Mouse (Mus musculus) left cerebral cortex, postnatal 36 days (tissue): Measurements from ENCODE around the gene Glod4. TPM values are rescaled to one million over a fixed set of nuclear protein-coding genes. Genes with fewer than 3 reads are reported as not detected.

Source experiments
- DNase-seq, 2 experiments: peaks; one replicate each; pipeline ENCODE4 v3.0.0; 2021 to 2022; ENCODE audit warnings: low spot score in 2 of 2, mixed read lengths in 1 of 2
- intact Hi-C: fragments of 180-260 bp; cut with DNase I; formaldehyde crosslinking; loops from one replicate; pipeline ENCODE4 v1.15.1; 2025
- total RNA-seq, 2 experiments: library from RNA; stranded (reverse); gene quantifications; 2 replicates each; pipeline ENCODE4 v1.2.3; 2021

The Glod4 gene
- 10 to 100 TPM; 47.7 to 58.2 TPM for total RNA-seq

- peak; percentile 92 to 93 for DNase-seq
- intact Hi-C loops = no loop called here
These were observed at the start of gene Glod4, which contains the start of gene Mrm3 for GRCm38 (mm10) chr11:76242901-76243810. Glod4 (minus strand) TSS chr11:76243725. Mrm3 (plus strand) TSS chr11:76243715.

GRCm38 (mm10) chr11:76292831-76293230, 49.3 kb upstream of the Glod4 start:
- no peak for DNase-seq
- intact Hi-C loops = no loop called here

GRCm38 (mm10) chr11:76292398-76292797, 48.9 kb upstream of the Glod4 start:
- intact Hi-C loops = no loop called here
- DNase-seq = no peak

- no peak for DNase-seq
- intact Hi-C loops = no loop called here
These were observed 48.4 kb upstream of the Glod4 start for GRCm38 (mm10) chr11:76291960-76292359.

GRCm38 (mm10) chr11:76290367-76290766, 46.8 kb upstream of the Glod4 start:
- intact Hi-C loops = no loop called here

GRCm38 (mm10) chr11:76288645-76289044, 45.1 kb upstream of the Glod4 start:
- intact Hi-C loops = no loop called here
- DNase-seq = peak; percentile 31 to 41

More at GRCm38 (mm10) chr11:76290367-76290766, 46.8 kb upstream of the Glod4 start:
- peak in 1 of 2 experiments; percentile 25 for DNase-seq

- intact Hi-C loops = no loop called here
- no peak for DNase-seq
These were observed 43.8 kb upstream of the Glod4 start for GRCm38 (mm10) chr11:76287301-76287700.

- intact Hi-C loops = no loop called here
- DNase-seq = no peak
These were observed 43.1 kb upstream of the Glod4 start for GRCm38 (mm10) chr11:76286534-76287126.

- intact Hi-C loops = no loop called here
- no peak for DNase-seq
These were observed 42.0 kb upstream of the Glod4 start for GRCm38 (mm10) chr11:76285431-76286075.

- no peak for DNase-seq
- intact Hi-C loops = no loop called here
These were observed 40.3 kb upstream of the Glod4 start for GRCm38 (mm10) chr11:76283841-76284240.

- DNase-seq = no peak
- intact Hi-C loops = no loop called here
These were observed 36.4 kb upstream of the Glod4 start for GRCm38 (mm10) chr11:76279971-76280370.

- intact Hi-C loops = no loop called here
- DNase-seq = no peak
These were observed 35.7 kb upstream of the Glod4 start for GRCm38 (mm10) chr11:76278960-76279852.

GRCm38 (mm10) chr11:76272440-76272839, 28.9 kb upstream of the Glod4 start:
- intact Hi-C loops = loop anchor here (5.0 kb wide), 2 partner anchors 45 to 125 kb away; partner anchors contain the start of gene Nxn
- no peak for DNase-seq

GRCm38 (mm10) chr11:76268521-76269065, 25.1 kb upstream of the Glod4 start:
- intact Hi-C loops = no loop called here
- no peak for DNase-seq

- no peak for DNase-seq
- intact Hi-C loops = no loop called here
These were observed 24.5 kb upstream of the Glod4 start for GRCm38 (mm10) chr11:76268001-76268459.

- intact Hi-C loops = no loop called here
- DNase-seq = no peak
These were observed 24.0 kb upstream of the Glod4 start for GRCm38 (mm10) chr11:76267550-76267949.

- intact Hi-C loops = no loop called here
- DNase-seq = no peak
These were observed 19.3 kb upstream of the Glod4 start for GRCm38 (mm10) chr11:76262611-76263351.

- no peak for DNase-seq
- intact Hi-C loops = no loop called here
These were observed 17.7 kb upstream of the Glod4 start for GRCm38 (mm10) chr11:76261224-76261623.
